Mouse (Mus musculus): ENCODE results near the gene Nt5c.
A peak's percentile ranks its signal among the peaks of the same experiment; 100 is the strongest.
"Not testable (repeated sequence)": the region's sequence is repeated elsewhere in the genome, so short reads cannot be mapped to it uniquely, and the experiment has no call there.

Nt5c gene

GRCm38 (mm10) chr11:115491356-115492083 lies at the start of gene Nt5c:
Nt5c (minus strand) TSS chr11:115491862.
- peak; percentile 87 for DNase-seq

GRCm38 (mm10) chr11:115538045-115538444 lies 46.4 kb upstream of the Nt5c start:
- no peak for DNase-seq

- peak; percentile 17 for DNase-seq
Measured at GRCm38 (mm10) chr11:115536856-115537568, 45.4 kb upstream of the Nt5c start.

GRCm38 (mm10) chr11:115536038-115536681 lies 44.5 kb upstream of the Nt5c start, which contains the start of gene Sumo2:
Sumo2 (minus strand) TSS chr11:115536276.
- DNase-seq: peak; percentile 97

- peak; percentile 69 for DNase-seq
Measured at GRCm38 (mm10) chr11:115535401-115536037, 43.9 kb upstream of the Nt5c start.

GRCm38 (mm10) chr11:115534759-115535371 lies 43.2 kb upstream of the Nt5c start:
- DNase-seq: no peak

- DNase-seq: not testable (repeated sequence)
Measured at GRCm38 (mm10) chr11:115526446-115526845, 34.8 kb upstream of the Nt5c start.

GRCm38 (mm10) chr11:115522703-115523102 lies 31.0 kb upstream of the Nt5c start:
- DNase-seq: no peak

GRCm38 (mm10) chr11:115522238-115522637 lies 30.6 kb upstream of the Nt5c start:
- DNase-seq: no peak

GRCm38 (mm10) chr11:115521080-115521479 lies 29.4 kb upstream of the Nt5c start:
- DNase-seq: no peak

- no peak for DNase-seq
Measured at GRCm38 (mm10) chr11:115520218-115520617, 28.6 kb upstream of the Nt5c start.

- no peak for DNase-seq
Measured at GRCm38 (mm10) chr11:115519581-115519980, 27.9 kb upstream of the Nt5c start.

- DNase-seq: peak; percentile 27
Measured at GRCm38 (mm10) chr11:115518693-115519092, 27.0 kb upstream of the Nt5c start.

GRCm38 (mm10) chr11:115516942-115517341 lies 25.3 kb upstream of the Nt5c start:
- no peak for DNase-seq

- no peak for DNase-seq
Measured at GRCm38 (mm10) chr11:115515021-115515420, 23.4 kb upstream of the Nt5c start.

GRCm38 (mm10) chr11:115514238-115514663 lies 22.6 kb upstream of the Nt5c start, which contains the start of gene Jpt1:
Jpt1 (minus strand) TSS chr11:115514387.
- DNase-seq: peak; percentile 95

- no peak for DNase-seq
Measured at GRCm38 (mm10) chr11:115513271-115514237, 21.9 kb upstream of the Nt5c start.

GRCm38 (mm10) chr11:115512407-115513183 lies 20.9 kb upstream of the Nt5c start:
- DNase-seq: no peak

GRCm38 (mm10) chr11:115512004-115512403 lies 20.3 kb upstream of the Nt5c start:
- no peak for DNase-seq

- no peak for DNase-seq
Measured at GRCm38 (mm10) chr11:115511121-115511520, 19.5 kb upstream of the Nt5c start.

GRCm38 (mm10) chr11:115510507-115510888 lies 18.8 kb upstream of the Nt5c start:
- no peak for DNase-seq

All from right cerebral cortex, postnatal 25 days (tissue).